Mouse (Mus musculus) bone marrow macrophage, adult 2 months (primary cell): ENCODE measurements around the gene Col15a1.

Source experiments
- CTCF ChIP-seq: IDR thresholded peaks from 2 replicates; pipeline ENCODE4 v1.5.1; 2012; ENCODE audit warnings: low read depth, mild to moderate bottlenecking, low read length, moderate library complexity
- POLR2A ChIP-seq: IDR thresholded peaks from 2 replicates; pipeline ENCODE4 v1.6.1; 2012; ENCODE audit warnings: mild to moderate bottlenecking, low read depth, low read length, borderline replicate concordance

- TF ChIP-seq CTCF (no peak), POLR2A (no peak)
Observed at GRCm38 (mm10) chr4:47261919-47262318, 54.0 kb downstream of the Col15a1 start.
